Mouse (Mus musculus): ENCODE data around the gene Dmbx1. TPM values are rescaled to one million over a fixed set of nuclear protein-coding genes. Genes with fewer than 3 reads are reported as not detected.

Dmbx1 gene
- polyA plus RNA-seq, 1 experiment from 2014 or later: 8.2 TPM

DNA sequence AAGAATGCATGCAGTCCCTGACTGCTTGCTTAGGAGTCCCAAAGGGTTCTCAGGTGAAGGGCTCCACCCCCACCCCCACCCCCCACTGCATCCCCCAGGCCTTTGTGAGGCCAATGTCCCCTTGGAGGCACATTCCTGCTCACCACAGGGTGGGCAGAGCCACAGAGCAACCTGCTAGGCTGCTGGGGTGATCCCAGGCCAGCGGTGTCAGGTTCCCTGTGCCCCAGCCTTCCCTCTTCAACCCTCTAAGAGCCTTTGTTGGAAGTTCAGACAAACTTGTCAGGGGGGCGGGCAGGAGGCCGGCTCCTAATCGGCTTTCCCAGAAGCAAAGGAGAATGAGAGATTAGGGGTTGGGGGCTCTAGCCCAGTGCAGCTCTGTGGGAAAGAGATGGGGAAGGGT lies 28.1 kb downstream of the Dmbx1 start:
- H3K36me3 ChIP-seq (ENCODE audit: control insufficient read depth, insufficient read depth, low read length): no peaks in the 10 kb centered on the region
- 4% methylated on average over 4 of the region's 4 CpGs for WGBS
- no peak overlapping the region for H3K9ac ChIP-seq (replicated peaks; ENCODE audit: low read length)
- H3K27ac ChIP-seq (replicated peaks; ENCODE audit: low read depth, low read length): no peak overlapping the region
- DNase-seq (no peak), ATAC-seq (ENCODE audit: low FRiP score, low TSS enrichment) (no peak)
- peaks cover 8% of the 10 kb centered on the region for H3K27me3 ChIP-seq (ENCODE audit: control insufficient read depth, insufficient read depth, low read length)
- no peaks in the 10 kb centered on the region for H3K9me3 ChIP-seq (ENCODE audit: control insufficient read depth, low read length)
- no peak overlapping the region for H3K4me2 ChIP-seq (ENCODE audit: low read length)
- H3K4me3 ChIP-seq (replicated peaks; ENCODE audit: low read depth, low read length): no peak overlapping the region
- H3K4me1 ChIP-seq (ENCODE audit: control insufficient read depth, insufficient read depth, low read length): peaks cover 7% of the 10 kb centered on the region; the same call in 1 of the 2 replicates

GRCm38 (mm10) chr4:115908641-115909040 lies 31.1 kb downstream of the Dmbx1 start:
- Histone ChIP-seq H3K4me2 (ENCODE audit: low read length) (no peak overlapping the region), H3K9ac (replicated peaks; ENCODE audit: low read length) (no peak overlapping the region), H3K4me1 (ENCODE audit: control insufficient read depth, insufficient read depth, low read length) (peaks cover 26% of the 10 kb centered on the region), H3K27me3 (ENCODE audit: control insufficient read depth, insufficient read depth, low read length) (peaks cover 14% of the 10 kb centered on the region), H3K36me3 (ENCODE audit: control insufficient read depth, insufficient read depth, low read length) (no peaks in the 10 kb centered on the region), H3K27ac (replicated peaks; ENCODE audit: low read depth, low read length) (no peak overlapping the region), H3K9me3 (ENCODE audit: control insufficient read depth, low read length) (no peaks in the 10 kb centered on the region), H3K4me3 (replicated peaks; ENCODE audit: low read depth, low read length) (no peak overlapping the region)
- ATAC-seq (ENCODE audit: low FRiP score, low TSS enrichment): peak; percentile 65
- 2% methylated on average over 7 of the region's 7 CpGs for WGBS
- peak; percentile 78 for DNase-seq

- no peak overlapping the region for H3K9ac ChIP-seq (replicated peaks; ENCODE audit: low read length)
- ATAC-seq (ENCODE audit: low FRiP score, low TSS enrichment): no peak
- H3K9me3 ChIP-seq (ENCODE audit: control insufficient read depth, low read length): no peaks in the 10 kb centered on the region
- H3K4me3 ChIP-seq (replicated peaks; ENCODE audit: low read depth, low read length): no peak overlapping the region
- H3K27ac ChIP-seq (replicated peaks; ENCODE audit: low read depth, low read length): no peak overlapping the region
- no peak for DNase-seq
- no peaks in the 10 kb centered on the region for H3K36me3 ChIP-seq (ENCODE audit: control insufficient read depth, insufficient read depth, low read length)
- peaks cover 17% of the 10 kb centered on the region for H3K27me3 ChIP-seq (ENCODE audit: control insufficient read depth, insufficient read depth, low read length)
- WGBS: 84% methylated on average over 1 of the region's 1 CpGs
- H3K4me1 ChIP-seq (ENCODE audit: control insufficient read depth, insufficient read depth, low read length): peaks cover 26% of the 10 kb centered on the region
- no peak overlapping the region for H3K4me2 ChIP-seq (ENCODE audit: low read length)
These were observed 31.7 kb downstream of the Dmbx1 start for GRCm38 (mm10) chr4:115907994-115908393.

DNA sequence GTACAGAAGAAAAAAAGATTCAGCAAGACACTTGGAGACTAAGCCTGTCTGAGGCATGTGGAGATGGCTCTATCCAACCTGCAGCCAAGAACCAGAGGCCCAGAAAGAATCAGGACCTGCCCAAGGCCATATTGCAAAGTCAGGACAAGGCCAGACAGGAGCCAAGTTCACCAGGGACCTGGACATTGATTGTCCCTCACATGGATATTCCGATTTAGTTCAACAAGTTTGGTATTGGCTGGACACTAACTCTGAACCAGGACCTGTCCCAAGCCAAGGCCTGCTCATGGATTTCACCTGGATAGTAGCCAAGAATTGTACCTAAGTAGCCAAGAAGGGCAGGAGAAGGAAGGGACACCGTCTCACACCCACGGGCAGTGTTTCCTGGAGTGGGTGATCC lies 32.9 kb downstream of the Dmbx1 start:
- H3K9ac ChIP-seq (replicated peaks; ENCODE audit: low read length): no peak overlapping the region
- H3K4me1 ChIP-seq (ENCODE audit: control insufficient read depth, insufficient read depth, low read length): peaks cover 26% of the 10 kb centered on the region
- H3K27me3 ChIP-seq (ENCODE audit: control insufficient read depth, insufficient read depth, low read length): peaks cover 22% of the 10 kb centered on the region
- H3K9me3 ChIP-seq (ENCODE audit: control insufficient read depth, low read length): no peaks in the 10 kb centered on the region
- no peaks in the 10 kb centered on the region for H3K36me3 ChIP-seq (ENCODE audit: control insufficient read depth, insufficient read depth, low read length)
- no peak overlapping the region for H3K27ac ChIP-seq (replicated peaks; ENCODE audit: low read depth, low read length)
- ATAC-seq (ENCODE audit: low FRiP score, low TSS enrichment): no peak
- no peak overlapping the region for H3K4me3 ChIP-seq (replicated peaks; ENCODE audit: low read depth, low read length)
- no peak overlapping the region for H3K4me2 ChIP-seq (ENCODE audit: low read length)
- no peak for DNase-seq
- WGBS: 93% methylated on average over 3 of the region's 3 CpGs

DNA sequence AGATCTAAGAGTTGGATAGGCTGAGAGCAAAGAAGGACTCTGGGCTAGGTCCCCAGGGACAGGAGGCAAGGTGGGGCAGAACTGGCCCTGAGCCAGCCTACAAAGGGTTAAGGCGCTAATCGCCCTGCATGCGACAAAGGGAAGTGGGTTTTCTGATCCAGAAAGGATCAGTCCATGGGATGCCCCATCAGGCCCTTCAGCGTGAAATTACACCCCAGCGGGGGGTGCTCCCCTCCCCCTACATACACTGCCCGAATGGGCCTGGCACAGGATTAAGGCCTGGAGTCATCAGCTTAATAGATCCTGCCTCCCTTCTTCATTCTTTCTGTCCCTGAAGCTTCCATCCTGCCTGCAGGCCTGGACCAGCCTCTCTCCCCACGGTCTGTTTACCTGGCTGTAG lies 34.0 kb downstream of the Dmbx1 start:
- Histone ChIP-seq H3K27ac (replicated peaks; ENCODE audit: low read depth, low read length) (no peak overlapping the region), H3K4me2 (ENCODE audit: low read length) (peak overlapping the region; percentile 13; the same call in 1 of the 2 replicates), H3K4me1 (ENCODE audit: control insufficient read depth, insufficient read depth, low read length) (peaks cover 26% of the 10 kb centered on the region), H3K9me3 (ENCODE audit: control insufficient read depth, low read length) (no peaks in the 10 kb centered on the region), H3K4me3 (replicated peaks; ENCODE audit: low read depth, low read length) (no peak overlapping the region), H3K27me3 (ENCODE audit: control insufficient read depth, insufficient read depth, low read length) (peaks cover 23% of the 10 kb centered on the region), H3K36me3 (ENCODE audit: control insufficient read depth, insufficient read depth, low read length) (no peaks in the 10 kb centered on the region), H3K9ac (replicated peaks; ENCODE audit: low read length) (no peak overlapping the region)
- peak; percentile 79 for DNase-seq
- WGBS: 2% methylated on average over 7 of the region's 7 CpGs
- ATAC-seq (ENCODE audit: low FRiP score, low TSS enrichment): peak; percentile 65

DNA sequence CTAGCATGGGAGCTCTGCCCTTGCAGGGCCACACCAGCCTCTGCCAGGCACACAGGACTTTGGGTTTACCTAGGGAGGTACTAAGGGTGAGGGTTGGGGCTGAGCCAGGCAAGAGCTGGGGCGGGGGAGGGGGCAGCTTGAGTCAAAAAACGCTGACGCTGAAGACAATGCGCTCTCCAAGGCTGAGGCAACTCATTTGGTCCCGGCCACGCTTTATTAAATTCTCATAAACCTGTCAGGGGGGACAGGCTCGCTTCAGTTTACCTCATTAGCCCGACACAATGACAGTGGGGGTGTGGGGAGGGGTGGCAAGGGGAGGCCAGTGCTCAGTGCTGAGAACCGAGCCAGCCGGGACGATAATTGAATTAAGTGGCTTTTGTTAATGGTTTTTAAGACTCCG lies 35.4 kb downstream of the Dmbx1 start:
- Histone ChIP-seq H3K9ac (replicated peaks; ENCODE audit: low read length) (no peak overlapping the region), H3K4me1 (ENCODE audit: control insufficient read depth, insufficient read depth, low read length) (peaks cover 26% of the 10 kb centered on the region), H3K36me3 (ENCODE audit: control insufficient read depth, insufficient read depth, low read length) (no peaks in the 10 kb centered on the region), H3K27ac (replicated peaks; ENCODE audit: low read depth, low read length) (no peak overlapping the region), H3K9me3 (ENCODE audit: control insufficient read depth, low read length) (no peaks in the 10 kb centered on the region), H3K4me2 (ENCODE audit: low read length) (no peak overlapping the region), H3K27me3 (ENCODE audit: control insufficient read depth, insufficient read depth, low read length) (peaks cover 32% of the 10 kb centered on the region), H3K4me3 (replicated peaks; ENCODE audit: low read depth, low read length) (no peak overlapping the region)
- WGBS: 3% methylated on average over 12 of the region's 12 CpGs
- no peak; the same call in 1 of the 2 replicates for ATAC-seq (ENCODE audit: low FRiP score, low TSS enrichment)
- peak; percentile 57 for DNase-seq

- Histone ChIP-seq H3K27me3 (ENCODE audit: control insufficient read depth, insufficient read depth, low read length) (peaks cover 46% of the 10 kb centered on the region), H3K9me3 (ENCODE audit: control insufficient read depth, low read length) (no peaks in the 10 kb centered on the region), H3K9ac (replicated peaks; ENCODE audit: low read length) (no peak overlapping the region), H3K36me3 (ENCODE audit: control insufficient read depth, insufficient read depth, low read length) (no peaks in the 10 kb centered on the region), H3K4me1 (ENCODE audit: control insufficient read depth, insufficient read depth, low read length) (peaks cover 27% of the 10 kb centered on the region), H3K4me2 (ENCODE audit: low read length) (no peak overlapping the region), H3K4me3 (replicated peaks; ENCODE audit: low read depth, low read length) (no peak overlapping the region), H3K27ac (replicated peaks; ENCODE audit: low read depth, low read length) (no peak overlapping the region)
- 19% methylated on average over 5 of the region's 5 CpGs for WGBS
- ATAC-seq (ENCODE audit: low FRiP score, low TSS enrichment): no peak
- peak; percentile 92 for DNase-seq
These were observed 36.9 kb downstream of the Dmbx1 start for GRCm38 (mm10) chr4:115902816-115903215.

DNA sequence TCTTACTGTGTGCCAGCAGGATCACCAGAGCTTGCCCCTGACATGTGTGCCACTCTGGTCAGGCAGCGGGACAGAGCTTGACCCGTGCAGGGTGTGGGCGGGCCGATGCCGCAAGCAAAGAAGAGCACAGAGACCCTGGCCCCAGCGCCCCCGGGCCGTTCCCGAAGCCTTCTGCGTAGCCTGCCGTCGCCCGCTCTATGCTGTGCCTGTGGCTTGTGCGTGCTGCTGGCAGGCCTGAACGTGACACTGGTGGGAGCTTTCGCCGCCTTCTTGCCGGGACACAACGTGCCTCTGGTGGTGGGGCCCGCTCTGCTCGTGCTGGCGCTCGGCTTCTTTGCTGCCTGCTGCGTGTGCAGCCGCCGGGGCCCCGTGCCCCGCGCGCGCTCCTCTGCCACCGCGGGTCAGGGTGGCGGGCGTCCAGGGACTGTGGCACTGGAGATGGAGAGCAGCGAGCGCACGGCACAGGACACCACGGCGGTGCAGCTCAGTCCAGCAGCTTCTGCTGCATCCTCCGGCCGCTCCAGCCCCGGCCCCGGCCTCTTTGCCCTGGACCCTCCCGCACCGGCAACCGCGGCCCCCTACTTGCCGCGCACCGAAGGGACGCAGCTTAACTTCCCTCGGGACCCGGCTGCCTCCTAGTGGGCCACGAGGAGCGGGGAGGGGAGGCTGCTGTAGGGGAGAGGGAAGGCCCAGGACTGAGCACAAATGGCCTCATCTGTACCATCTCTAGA lies 41.7 kb downstream of the Dmbx1 start:
- no peaks in the 10 kb centered on the region for H3K9me3 ChIP-seq (ENCODE audit: control insufficient read depth, low read length)
- H3K4me2 ChIP-seq (ENCODE audit: low read length): peak overlapping the region; percentile 89
- DNase-seq: peak; percentile 76
- 1% methylated on average over 56 of the region's 56 CpGs for WGBS
- no peaks in the 10 kb centered on the region for H3K36me3 ChIP-seq (ENCODE audit: control insufficient read depth, insufficient read depth, low read length)
- H3K4me1 ChIP-seq (ENCODE audit: control insufficient read depth, insufficient read depth, low read length): peaks cover 9% of the 10 kb centered on the region
- peak overlapping the region; percentile 60 for H3K9ac ChIP-seq (replicated peaks; ENCODE audit: low read length)
- H3K4me3 ChIP-seq (replicated peaks; ENCODE audit: low read depth, low read length): peak overlapping the region; percentile 39
- no peak overlapping the region for H3K27ac ChIP-seq (replicated peaks; ENCODE audit: low read depth, low read length)
- H3K27me3 ChIP-seq (ENCODE audit: control insufficient read depth, insufficient read depth, low read length): peaks cover 45% of the 10 kb centered on the region
- peak; percentile 61 for ATAC-seq (ENCODE audit: low FRiP score, low TSS enrichment)

GRCm38 (mm10) chr4:115894281-115894680 lies 45.4 kb downstream of the Dmbx1 start:
- DNase-seq (no peak), ATAC-seq (ENCODE audit: low FRiP score, low TSS enrichment) (no peak)
- Histone ChIP-seq H3K4me3 (replicated peaks; ENCODE audit: low read depth, low read length) (no peak overlapping the region), H3K27ac (replicated peaks; ENCODE audit: low read depth, low read length) (no peak overlapping the region), H3K9me3 (ENCODE audit: control insufficient read depth, low read length) (no peaks in the 10 kb centered on the region), H3K36me3 (ENCODE audit: control insufficient read depth, insufficient read depth, low read length) (no peaks in the 10 kb centered on the region), H3K27me3 (ENCODE audit: control insufficient read depth, insufficient read depth, low read length) (peaks cover 53% of the 10 kb centered on the region), H3K9ac (replicated peaks; ENCODE audit: low read length) (no peak overlapping the region), H3K4me1 (ENCODE audit: control insufficient read depth, insufficient read depth, low read length) (peaks cover 18% of the 10 kb centered on the region), H3K4me2 (ENCODE audit: low read length) (no peak overlapping the region)
- 13% methylated on average over 3 of the region's 3 CpGs for WGBS
